Mouse (Mus musculus): ENCODE measurements at regions not wholly inside any gene's neighbourhood (a gene's known extent, or its start where the extent isn't known, plus 50 kb on each side); places are given as distances from the start of the nearest gene placed in this dataset.
A peak's percentile ranks its signal among the peaks of the same experiment; 100 is the strongest.

DNA sequence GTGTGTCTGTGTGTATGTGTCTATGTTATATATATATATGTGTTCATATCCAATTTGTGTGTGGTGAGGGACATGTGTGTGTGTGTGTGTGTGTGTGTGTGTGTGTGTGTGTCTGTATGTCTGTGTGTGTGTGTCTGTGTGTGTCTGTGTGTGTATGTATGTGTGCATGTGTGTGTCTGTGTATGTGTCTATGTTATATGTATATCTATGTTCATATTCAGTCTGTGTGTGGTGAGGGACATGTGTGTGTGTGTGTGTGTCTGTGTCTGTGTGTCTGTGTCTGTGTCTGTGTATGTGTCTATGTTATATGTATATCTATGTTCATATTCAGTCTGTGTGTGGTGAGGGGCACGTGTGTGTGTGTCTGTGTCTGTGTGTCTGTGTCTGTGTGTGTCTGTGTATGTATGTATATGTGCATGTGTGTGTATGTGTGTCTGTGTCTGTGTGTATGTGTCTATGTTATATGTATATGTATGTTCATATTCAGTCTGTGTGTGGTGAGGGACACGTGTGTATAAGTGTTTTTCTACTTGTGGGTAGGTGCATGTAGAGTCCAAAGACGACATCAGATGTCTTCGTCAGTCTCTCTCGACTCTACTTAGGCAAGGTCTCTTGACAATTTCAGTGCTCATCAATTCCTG, 370.5 kb upstream of the Slc7a11 start:
- Histone ChIP-seq H3K9me3 (no peaks in the 10 kb centered on the region), H3K27ac (replicated peaks) (no peak overlapping the region), H3K36me3 (no peaks in the 10 kb centered on the region), H3K4me3 (no peak overlapping the region), H3K27me3 (no peaks in the 10 kb centered on the region), H3K4me1 (replicated peaks) (no peaks in the 10 kb centered on the region), H3K9ac (no peak overlapping the region), H3K4me2 (no peak overlapping the region)
- peak; percentile 40 for ATAC-seq (ENCODE audit: low read depth)
- 94% methylated on average over 5 of the region's 5 CpGs for WGBS

DNA sequence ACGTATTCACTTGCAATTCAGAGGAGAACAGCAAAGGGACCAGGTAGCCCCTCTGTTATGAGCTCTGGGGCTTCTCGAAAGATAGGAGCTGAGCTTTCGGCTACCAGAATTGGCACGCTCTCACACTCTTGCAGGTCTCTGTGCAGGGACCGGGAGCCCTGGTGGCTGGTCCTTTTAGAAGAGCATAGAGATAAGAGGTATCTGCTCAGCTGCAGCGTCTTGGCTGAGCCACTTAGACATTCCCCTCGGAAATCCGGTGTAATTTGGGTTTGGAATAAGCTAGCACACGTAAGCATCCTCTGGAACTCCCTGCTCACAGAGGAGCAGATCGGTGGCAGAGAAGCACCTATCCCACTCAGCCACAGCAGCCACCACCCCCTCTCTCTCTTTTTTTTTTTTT, 372.3 kb upstream of the Slc7a11 start:
- ATAC-seq (ENCODE audit: low read depth), result no peak
- no peaks in the 10 kb centered on the region for H3K27me3 ChIP-seq
- 90% methylated on average over 10 of the region's 10 CpGs for WGBS
- H3K27ac ChIP-seq (replicated peaks), result no peak overlapping the region
- no peaks in the 10 kb centered on the region for H3K9me3 ChIP-seq
- H3K9ac ChIP-seq, result no peak overlapping the region
- no peak overlapping the region for H3K4me2 ChIP-seq
- H3K4me3 ChIP-seq, result no peak overlapping the region
- H3K4me1 ChIP-seq (replicated peaks), result no peaks in the 10 kb centered on the region
- H3K36me3 ChIP-seq, result no peaks in the 10 kb centered on the region

- H3K36me3 ChIP-seq, result no peaks in the 10 kb centered on the region
- H3K9me3 ChIP-seq, result no peaks in the 10 kb centered on the region
- no peaks in the 10 kb centered on the region for H3K27me3 ChIP-seq
- no peak for ATAC-seq (ENCODE audit: low read depth)
- H3K27ac ChIP-seq (replicated peaks), result no peak overlapping the region
- no peaks in the 10 kb centered on the region for H3K4me1 ChIP-seq (replicated peaks)
- H3K9ac ChIP-seq, result no peak overlapping the region
- 81% methylated on average over 8 of the region's 8 CpGs for WGBS
- no peak overlapping the region for H3K4me3 ChIP-seq
- no peak overlapping the region for H3K4me2 ChIP-seq
These were observed 373.1 kb upstream of the Slc7a11 start for GRCm38 (mm10) chr3:50816479-50816878.

DNA sequence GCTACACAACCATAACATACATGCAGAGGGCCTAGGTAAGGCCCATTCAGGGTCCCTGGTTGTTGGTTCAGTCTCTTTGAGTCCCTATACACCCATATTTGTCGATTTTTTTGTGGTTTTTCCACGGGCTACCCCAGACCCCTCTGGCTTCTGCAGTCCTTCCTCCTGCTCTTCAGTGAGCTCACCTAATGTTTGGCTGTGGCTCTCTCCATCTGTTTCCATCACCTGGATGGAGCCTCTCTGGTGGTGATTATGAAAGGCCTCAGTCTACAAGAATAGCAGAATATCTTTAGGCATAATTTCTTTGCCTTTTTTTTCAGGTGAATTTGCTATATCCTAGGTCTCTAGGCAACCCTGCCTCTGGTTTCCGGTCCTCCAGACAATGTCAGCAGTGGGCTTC, 373.9 kb upstream of the Slc7a11 start:
- Histone ChIP-seq H3K27ac (replicated peaks) (no peak overlapping the region), H3K27me3 (no peaks in the 10 kb centered on the region), H3K36me3 (no peaks in the 10 kb centered on the region), H3K4me2 (no peak overlapping the region), H3K4me1 (replicated peaks) (no peaks in the 10 kb centered on the region), H3K4me3 (no peak overlapping the region), H3K9me3 (no peaks in the 10 kb centered on the region), H3K9ac (no peak overlapping the region)
- ATAC-seq (ENCODE audit: low read depth), result no peak
- 83% methylated on average over 3 of the region's 3 CpGs for WGBS

DNA sequence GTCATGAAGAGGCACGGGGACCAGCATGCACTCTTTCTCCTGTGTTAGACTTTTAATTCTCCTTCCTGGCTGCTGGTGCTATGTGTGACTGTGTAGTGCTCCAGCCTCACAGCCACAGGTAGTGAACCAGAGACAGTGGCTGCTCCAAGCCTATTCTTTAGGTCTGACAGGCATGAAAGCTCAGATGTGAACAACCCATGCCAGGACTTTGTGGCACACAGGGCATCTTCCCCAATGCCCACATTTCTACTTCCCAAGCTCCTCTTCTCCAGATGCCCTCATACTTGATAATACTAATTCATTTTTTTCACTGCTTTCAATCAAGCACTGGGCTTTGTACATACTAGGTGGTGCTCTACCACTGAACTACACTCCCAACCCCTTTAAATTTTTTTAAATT, 377.4 kb upstream of the Slc7a11 start:
- H3K9ac ChIP-seq, result no peak overlapping the region
- H3K9me3 ChIP-seq, result no peaks in the 10 kb centered on the region
- H3K36me3 ChIP-seq, result no peaks in the 10 kb centered on the region
- ATAC-seq (ENCODE audit: low read depth), result no peak
- WGBS, result 84% methylated on average over 1 of the region's 1 CpGs
- no peak overlapping the region for H3K4me3 ChIP-seq
- H3K27ac ChIP-seq (replicated peaks), result no peak overlapping the region
- peaks cover 3% of the 10 kb centered on the region; the same call in 1 of the 2 replicates for H3K4me1 ChIP-seq (replicated peaks)
- no peaks in the 10 kb centered on the region for H3K27me3 ChIP-seq
- no peak overlapping the region for H3K4me2 ChIP-seq

DNA sequence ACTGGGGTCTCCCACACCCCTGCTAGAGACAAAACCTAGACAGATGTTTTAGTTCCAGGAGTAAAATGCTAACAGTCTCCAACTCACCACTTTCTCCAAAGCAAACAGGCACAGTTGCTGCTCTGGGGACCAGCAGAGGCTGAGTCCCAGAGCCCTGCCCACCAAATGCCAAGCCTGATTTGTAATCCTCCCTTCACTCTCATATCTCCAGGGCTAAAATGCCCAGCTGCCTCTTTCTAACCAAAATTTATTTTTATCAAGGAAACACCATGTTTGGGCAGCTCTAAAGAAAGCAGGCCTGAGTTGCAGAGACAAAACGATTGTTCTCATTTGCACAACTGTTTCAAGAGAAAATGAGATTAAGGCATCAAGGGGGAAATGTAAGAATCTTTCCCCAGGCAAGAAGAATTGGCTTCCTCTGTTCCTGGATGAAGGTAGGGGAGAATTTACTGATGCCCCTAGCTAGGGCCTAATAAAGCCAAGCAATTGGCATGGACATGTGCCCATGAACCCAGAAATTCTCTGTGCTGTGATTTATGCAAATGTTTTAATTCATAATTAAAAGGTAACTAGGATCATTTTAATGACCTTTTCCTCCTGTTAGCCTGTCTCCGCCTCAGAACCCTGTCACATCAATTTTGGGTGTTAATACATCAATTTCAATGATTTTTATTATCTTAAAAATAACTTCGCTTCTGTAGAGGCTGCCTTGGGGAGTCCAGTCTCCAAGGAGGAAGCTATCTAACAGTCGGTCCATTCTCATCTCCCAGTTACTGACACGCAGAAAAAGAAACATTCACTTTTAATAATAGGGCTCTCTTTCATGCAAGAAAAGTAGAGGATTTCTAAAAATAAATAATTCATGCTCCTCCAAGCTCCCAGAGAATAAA, 382.4 kb upstream of the Slc7a11 start:
- WGBS, result 60% methylated on average over 5 of the region's 5 CpGs
- no peak overlapping the region for H3K4me3 ChIP-seq
- H3K9ac ChIP-seq, result no peak overlapping the region
- H3K27ac ChIP-seq (replicated peaks), result no peak overlapping the region
- no peak for ATAC-seq (ENCODE audit: low read depth)
- H3K9me3 ChIP-seq, result no peaks in the 10 kb centered on the region
- H3K36me3 ChIP-seq, result no peaks in the 10 kb centered on the region
- H3K4me2 ChIP-seq, result no peak overlapping the region
- H3K27me3 ChIP-seq, result no peaks in the 10 kb centered on the region
- H3K4me1 ChIP-seq (replicated peaks), result peaks cover 7% of the 10 kb centered on the region; the same call in 1 of the 2 replicates

DNA sequence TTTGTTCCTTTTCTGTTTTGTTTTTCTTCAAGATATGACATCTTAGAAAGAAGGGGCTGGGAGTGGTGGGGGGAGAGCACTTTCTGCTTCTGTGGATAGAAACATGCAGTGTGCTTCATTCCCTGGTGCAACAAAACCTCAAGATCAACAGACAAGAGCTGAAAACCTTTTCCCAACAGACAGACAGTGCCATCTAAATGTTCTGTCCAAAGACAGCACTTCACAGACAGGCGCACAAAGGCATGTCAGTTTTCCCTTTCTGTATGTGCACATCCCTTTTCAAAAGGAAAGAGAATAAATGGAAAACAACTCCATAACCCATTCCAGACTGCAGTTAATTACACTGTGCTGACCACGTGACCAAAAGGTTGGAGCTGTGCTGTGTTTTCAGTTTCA, 383.0 kb upstream of the Slc7a11 start:
- ATAC-seq (ENCODE audit: low read depth), result no peak
- WGBS, result 55% methylated on average over 2 of the region's 2 CpGs

GRCm38 (mm10) chr3:50829211-50829610, 385.8 kb upstream of the Slc7a11 start:
- Histone ChIP-seq H3K4me1 (replicated peaks) (peaks cover 7% of the 10 kb centered on the region; the same call in 1 of the 2 replicates), H3K4me3 (no peak overlapping the region), H3K9ac (no peak overlapping the region), H3K27me3 (no peaks in the 10 kb centered on the region), H3K36me3 (no peaks in the 10 kb centered on the region), H3K4me2 (no peak overlapping the region), H3K9me3 (no peaks in the 10 kb centered on the region), H3K27ac (replicated peaks) (no peak overlapping the region)
- 87% methylated on average over 3 of the region's 3 CpGs for WGBS
- ATAC-seq (ENCODE audit: low read depth), result no peak

More for the DNA sequence above, 383.0 kb upstream of the Slc7a11 start:
- no peak overlapping the region for H3K27ac ChIP-seq (replicated peaks)
- no peaks in the 10 kb centered on the region for H3K36me3 ChIP-seq
- no peak overlapping the region for H3K9ac ChIP-seq
- no peak overlapping the region for H3K4me3 ChIP-seq
- H3K4me1 ChIP-seq (replicated peaks), result peaks cover 7% of the 10 kb centered on the region; the same call in 1 of the 2 replicates
- no peaks in the 10 kb centered on the region for H3K27me3 ChIP-seq
- no peaks in the 10 kb centered on the region for H3K9me3 ChIP-seq
- H3K4me2 ChIP-seq, result no peak overlapping the region

DNA sequence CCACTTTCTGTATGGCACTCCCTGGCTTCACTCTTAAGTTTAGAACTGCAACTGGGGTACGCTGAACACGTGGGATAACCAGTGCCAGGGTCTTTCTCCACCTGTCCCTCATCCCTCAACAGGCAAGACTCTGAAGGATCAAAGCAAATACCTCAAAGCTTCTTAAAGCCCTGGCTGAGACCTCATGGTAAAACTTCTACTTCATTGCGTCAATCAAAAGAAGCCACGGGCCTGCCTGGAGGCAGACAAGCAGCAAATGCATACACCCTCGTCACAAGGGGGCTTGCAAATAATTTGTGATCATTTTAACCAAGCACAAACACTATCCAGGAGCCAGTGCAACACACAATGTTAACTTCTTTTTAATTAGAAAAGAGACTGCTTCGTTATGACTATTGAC, 387.0 kb upstream of the Slc7a11 start:
- H3K4me1 ChIP-seq (replicated peaks), result peaks cover 7% of the 10 kb centered on the region; the same call in 1 of the 2 replicates
- H3K27me3 ChIP-seq, result no peaks in the 10 kb centered on the region
- no peak overlapping the region for H3K27ac ChIP-seq (replicated peaks)
- no peaks in the 10 kb centered on the region for H3K9me3 ChIP-seq
- no peak for ATAC-seq (ENCODE audit: low read depth)
- 81% methylated on average over 6 of the region's 6 CpGs for WGBS
- H3K9ac ChIP-seq, result no peak overlapping the region
- H3K36me3 ChIP-seq, result no peaks in the 10 kb centered on the region
- no peak overlapping the region for H3K4me3 ChIP-seq
- no peak overlapping the region for H3K4me2 ChIP-seq

GRCm38 (mm10) chr3:50830926-50831325, 387.5 kb upstream of the Slc7a11 start:
- Histone ChIP-seq H3K4me2 (no peak overlapping the region), H3K27me3 (no peaks in the 10 kb centered on the region), H3K27ac (replicated peaks) (no peak overlapping the region), H3K9ac (no peak overlapping the region), H3K4me3 (no peak overlapping the region), H3K4me1 (replicated peaks) (peaks cover 2% of the 10 kb centered on the region; the same call in 1 of the 2 replicates), H3K9me3 (no peaks in the 10 kb centered on the region), H3K36me3 (no peaks in the 10 kb centered on the region)
- ATAC-seq (ENCODE audit: low read depth), result no peak
- WGBS, result 80% methylated on average over 9 of the region's 9 CpGs

GRCm38 (mm10) chr3:50842216-50842615, 382.0 kb upstream of the Noct start:
- H3K4me1 ChIP-seq (replicated peaks), result peaks cover 11% of the 10 kb centered on the region; the same call in 1 of the 2 replicates
- H3K4me2 ChIP-seq, result no peak overlapping the region
- no peak overlapping the region for H3K9ac ChIP-seq
- H3K9me3 ChIP-seq, result no peaks in the 10 kb centered on the region
- ATAC-seq (ENCODE audit: low read depth), result no peak
- no peak overlapping the region for H3K27ac ChIP-seq (replicated peaks)
- 76% methylated on average over 4 of the region's 4 CpGs for WGBS
- H3K4me3 ChIP-seq, result no peak overlapping the region
- H3K27me3 ChIP-seq, result no peaks in the 10 kb centered on the region
- H3K36me3 ChIP-seq, result no peaks in the 10 kb centered on the region

- ATAC-seq (ENCODE audit: low read depth), result no peak
- peaks cover 11% of the 10 kb centered on the region; the same call in 1 of the 2 replicates for H3K4me1 ChIP-seq (replicated peaks)
- H3K9me3 ChIP-seq, result no peaks in the 10 kb centered on the region
These were observed 379.4 kb upstream of the Noct start for GRCm38 (mm10) chr3:50844835-50845301.

More at GRCm38 (mm10) chr3:50844835-50845301, 379.4 kb upstream of the Noct start:
- 55% methylated on average over 8 of the region's 8 CpGs for whole genome bisulfite sequencing
- no peaks in the 10 kb centered on the region for H3K36me3 ChIP-seq
- H3K27ac ChIP-seq (replicated peaks), result no peak overlapping the region
- no peak overlapping the region for H3K4me3 ChIP-seq
- H3K27me3 ChIP-seq, result no peaks in the 10 kb centered on the region
- no peak overlapping the region for H3K4me2 ChIP-seq
- no peak overlapping the region for H3K9ac ChIP-seq
